Mouse (Mus musculus) c-Kit-positive CD71-negative TER-119-negative erythroid progenitor cells, embryonic 14.5 days (primary cell): Measurements from ENCODE around the gene Defb36.

Source experiments
- DNase-seq: peaks from one replicate; pipeline ENCODE4 v3.0.0-alpha.2; 2013; ENCODE audit warnings: low read depth

Gene Defb36

DNA sequence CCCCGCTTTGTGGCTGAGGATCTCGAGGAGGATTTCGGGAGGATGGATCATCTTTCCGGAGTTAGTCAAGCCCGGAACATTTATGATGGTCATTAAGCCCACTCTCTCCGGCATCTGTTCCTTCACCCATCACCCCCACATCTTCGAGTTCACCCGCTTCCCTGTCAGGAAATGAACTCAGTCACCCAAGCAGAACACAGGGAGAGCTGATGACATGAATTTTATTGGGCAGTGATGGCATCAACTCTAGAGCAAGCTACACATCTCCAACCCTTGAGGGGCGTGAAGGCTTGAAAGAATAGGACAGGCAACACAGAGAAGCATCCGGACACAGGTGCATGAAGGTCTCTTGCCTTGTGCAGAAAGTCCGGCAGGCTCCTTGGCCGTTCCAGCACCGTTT, 18.0 kb downstream of the Defb36 start:
- DNase-seq, result no peak

DNA sequence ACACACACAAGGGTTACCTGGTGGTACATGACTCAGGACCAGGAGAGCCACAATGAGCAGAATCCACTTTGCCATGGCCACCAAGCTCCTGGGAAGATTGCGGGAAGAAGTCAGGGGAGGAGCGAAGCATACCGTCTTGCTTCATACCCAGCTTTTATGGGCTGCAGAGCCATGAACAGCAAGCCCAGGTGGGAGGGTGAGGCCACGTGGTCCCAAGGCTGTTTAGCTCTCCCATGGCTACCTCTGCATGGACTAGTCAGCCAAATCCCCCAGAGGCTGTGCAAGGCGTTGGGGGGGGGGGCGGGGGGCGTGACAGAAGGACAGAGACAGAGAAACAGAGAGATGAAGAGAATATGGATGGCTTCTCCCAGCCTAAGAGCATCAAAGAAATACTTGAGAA, 18.8 kb downstream of the Defb36 start, which contains the start of gene Defb25:
Defb25 (minus strand) TSS at position 101 of the 400 bp plus-strand sequence.
- no peak for DNase-seq

DNA sequence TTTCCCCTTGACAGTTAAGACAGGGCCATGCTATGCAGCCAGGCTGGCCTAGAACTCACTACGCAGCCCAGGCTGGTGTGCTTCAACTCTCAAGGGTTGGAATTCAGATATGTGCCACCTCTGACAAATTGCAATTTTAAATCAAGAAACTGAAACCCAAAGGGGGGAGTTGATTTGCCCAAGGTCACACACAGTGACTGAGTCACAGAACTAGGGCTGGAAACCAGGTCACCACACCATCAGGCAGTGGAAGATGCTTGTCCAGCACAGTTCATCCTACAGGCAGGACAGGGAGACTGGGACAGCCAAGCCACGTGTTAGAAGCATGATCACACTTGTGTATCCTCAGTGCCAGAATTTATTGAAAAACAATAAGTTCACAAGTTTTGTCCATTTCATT, 20.4 kb downstream of the Defb36 start:
- no peak for DNase-seq

DNA sequence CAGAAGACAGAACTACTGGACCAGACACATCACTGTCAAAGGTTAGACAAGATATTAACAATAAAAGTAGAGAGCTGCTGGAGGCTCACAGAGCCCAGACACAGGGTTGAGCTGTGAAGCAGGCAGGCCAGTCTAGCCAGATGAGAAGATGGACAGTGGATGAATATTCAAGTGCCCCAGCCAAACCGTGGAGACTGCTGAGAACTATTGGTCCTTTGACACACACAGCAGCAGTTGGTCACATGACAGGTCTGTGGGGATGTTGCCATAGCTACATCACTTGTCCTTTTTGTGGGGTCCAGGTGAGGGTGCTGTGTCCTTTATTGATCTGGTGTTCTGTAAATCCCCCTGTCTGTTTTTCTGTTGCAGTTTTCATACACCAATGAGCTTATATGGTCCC, 21.1 kb downstream of the Defb36 start:
- DNase-seq, result no peak

DNA sequence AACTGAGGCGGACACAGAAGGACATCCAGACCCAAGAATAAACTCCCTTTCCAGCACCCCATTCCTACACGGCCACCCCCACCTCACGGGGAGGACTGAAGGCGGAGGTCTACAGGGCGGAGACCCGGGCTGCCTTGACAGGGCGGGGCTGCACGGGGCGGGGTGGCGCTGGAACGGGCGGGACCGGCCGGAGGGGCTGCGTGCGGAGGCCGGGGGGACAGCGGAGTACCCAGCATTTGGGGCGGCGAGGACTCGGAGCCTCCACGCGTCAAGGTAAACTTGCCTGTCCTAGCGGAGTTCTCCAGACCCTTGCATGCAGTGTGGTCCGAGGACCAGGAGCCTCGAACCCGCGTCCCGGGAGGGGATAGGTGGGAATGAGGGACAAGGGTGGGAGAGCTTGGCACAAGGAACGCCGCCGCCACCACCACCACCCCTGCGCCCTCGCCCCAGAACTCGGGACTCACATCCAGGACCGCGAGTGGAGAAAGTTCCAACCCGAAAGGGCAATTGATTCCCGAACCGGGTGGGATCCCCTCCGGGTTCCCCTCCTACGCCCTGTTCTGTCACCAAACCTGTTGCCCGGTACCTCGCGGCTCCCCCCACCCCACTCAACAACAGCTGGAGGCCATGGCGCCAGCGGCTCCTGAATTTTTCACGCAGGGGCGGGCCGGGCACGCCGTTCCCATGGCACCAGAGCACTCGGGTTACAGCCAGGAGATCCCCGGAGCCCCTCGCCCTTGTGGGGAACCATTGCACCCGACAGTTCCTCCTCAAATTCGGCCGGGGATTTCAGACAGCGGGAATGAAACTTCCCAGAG, 22.9 kb downstream of the Defb36 start, which contains the start of gene Rem1:
Rem1 (plus strand) TSS at position 178 of the 818 bp plus-strand sequence.
- no peak for DNase-seq

DNA sequence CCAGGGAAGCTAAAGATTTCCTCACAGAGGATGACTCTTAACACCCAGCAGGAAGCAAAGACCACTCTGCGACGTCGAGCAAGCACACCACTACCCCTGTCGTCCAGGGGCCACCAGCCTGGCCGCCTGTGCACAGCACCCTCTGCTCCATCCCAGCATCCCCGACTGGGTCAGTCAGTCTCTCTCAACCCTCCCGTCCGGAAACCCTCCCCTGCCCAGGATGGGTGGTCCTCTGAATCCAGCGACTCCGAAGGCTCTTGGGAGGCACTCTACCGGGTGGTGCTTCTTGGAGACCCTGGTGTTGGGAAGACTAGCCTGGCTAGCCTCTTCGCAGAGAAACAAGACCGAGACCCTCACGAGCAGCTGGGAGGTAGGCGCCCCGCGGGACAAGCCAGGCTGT, 23.9 kb downstream of the Defb36 start:
- DNase-seq, result no peak

DNA sequence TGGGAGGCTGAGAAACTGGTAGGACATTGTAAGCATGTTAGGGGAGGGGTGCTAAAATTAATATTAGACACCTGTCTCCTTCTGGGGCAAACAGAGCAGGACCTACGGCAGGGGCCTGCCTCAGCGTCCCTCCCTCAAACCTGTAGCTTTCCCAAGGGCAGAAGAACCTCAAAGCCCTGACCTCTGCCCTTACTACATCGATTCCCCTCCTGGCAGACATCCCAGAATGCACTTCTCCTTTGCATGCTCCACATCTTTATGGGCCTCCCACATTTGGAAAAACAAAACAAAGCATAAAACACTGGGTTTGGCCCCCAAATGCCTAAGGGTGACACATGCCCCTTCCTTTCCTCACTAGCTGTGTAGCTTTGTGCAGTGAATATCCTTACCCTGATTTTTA, 25.1 kb downstream of the Defb36 start:
- DNase-seq, result no peak

DNA sequence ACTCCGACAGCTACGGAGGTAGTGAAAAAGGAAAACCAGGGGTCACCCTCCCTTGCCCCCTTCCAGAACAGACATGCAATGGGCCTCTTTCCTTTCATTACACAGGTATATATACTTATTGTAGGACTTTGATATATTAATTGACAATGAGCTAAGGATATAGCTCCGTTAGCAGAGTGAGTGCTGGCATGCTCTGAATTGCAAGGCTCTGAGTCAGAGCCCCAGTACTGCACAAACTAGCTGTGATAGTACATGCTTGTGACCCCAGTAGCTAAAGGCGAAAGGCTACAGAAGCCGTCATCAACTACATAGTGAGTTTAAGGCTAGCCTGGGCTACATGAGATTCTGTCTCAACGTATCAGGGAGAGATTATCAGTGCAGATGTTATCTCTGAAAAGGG, 25.8 kb downstream of the Defb36 start:
- DNase-seq, result no peak

DNA sequence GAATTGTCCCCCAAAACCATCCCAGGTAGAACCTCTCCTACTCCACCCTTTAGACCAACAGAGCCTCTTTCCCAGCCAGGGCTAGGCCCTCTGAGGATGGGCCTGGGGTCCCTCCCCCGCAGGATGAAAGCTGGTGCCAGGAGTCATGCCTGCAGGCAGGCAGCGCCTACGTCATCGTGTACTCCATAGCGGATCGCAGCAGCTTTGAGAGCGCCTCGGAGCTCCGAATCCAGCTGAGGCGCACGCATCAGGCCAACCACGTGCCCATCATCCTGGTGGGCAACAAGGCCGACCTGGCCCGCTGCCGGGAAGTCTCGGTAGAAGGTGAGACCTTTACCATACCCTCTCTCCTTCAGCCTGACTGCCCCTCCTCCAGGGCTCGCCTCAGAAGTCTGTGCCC, 29.2 kb downstream of the Defb36 start:
- DNase-seq, result no peak

DNA sequence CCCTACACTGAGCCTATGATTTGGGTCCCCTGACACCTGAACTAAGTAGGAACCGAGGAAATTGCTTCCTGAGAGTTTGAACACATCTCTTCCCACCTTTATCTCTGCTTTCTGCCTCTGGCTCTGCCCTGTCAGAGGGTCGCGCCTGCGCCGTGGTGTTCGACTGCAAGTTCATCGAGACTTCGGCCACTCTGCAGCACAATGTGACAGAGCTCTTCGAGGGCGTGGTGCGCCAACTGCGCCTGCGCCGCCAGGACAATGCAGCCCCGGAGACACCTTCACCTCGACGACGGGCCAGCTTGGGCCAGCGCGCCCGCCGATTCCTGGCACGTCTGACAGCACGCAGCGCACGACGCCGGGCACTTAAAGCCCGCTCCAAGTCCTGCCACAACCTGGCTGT, 30.2 kb downstream of the Defb36 start:
- DNase-seq, result no peak

DNA sequence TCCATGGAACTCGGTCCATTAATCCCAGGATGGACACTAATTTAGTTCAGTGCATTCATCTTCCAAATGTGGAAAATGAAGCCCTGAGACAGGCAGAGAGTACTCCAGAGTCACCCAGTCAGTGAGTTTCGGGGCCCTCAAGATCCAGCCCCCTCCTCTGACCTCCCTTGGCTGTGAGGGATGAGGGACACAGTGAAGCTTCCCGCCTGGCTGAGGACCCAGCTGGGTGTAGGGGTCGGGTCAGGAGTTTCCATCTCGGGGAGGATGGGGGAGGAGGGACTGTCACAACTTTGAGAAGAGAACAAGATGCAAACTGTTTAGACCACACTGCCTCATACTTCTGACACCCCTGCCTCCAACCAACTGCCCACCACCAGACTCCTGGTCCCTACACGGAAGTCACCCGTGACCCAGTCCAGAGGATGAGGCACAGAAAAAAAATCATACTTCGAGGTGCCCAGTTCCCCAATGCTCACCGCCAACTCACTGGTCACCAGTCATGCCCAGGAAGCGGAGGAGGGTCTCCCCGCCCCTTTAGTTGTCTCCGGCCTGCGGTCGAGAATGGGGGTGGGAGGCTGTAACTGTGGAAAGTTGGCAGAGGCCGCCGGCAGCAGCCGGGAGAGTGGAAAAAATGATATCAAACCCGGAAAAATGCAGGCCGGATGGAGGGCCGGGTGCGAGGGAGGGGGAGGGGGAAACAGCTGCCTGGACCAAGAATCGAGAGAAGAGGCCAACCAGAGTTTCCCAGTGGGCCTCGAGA, 32.3 kb downstream of the Defb36 start:
- DNase-seq, result no peak

DNA sequence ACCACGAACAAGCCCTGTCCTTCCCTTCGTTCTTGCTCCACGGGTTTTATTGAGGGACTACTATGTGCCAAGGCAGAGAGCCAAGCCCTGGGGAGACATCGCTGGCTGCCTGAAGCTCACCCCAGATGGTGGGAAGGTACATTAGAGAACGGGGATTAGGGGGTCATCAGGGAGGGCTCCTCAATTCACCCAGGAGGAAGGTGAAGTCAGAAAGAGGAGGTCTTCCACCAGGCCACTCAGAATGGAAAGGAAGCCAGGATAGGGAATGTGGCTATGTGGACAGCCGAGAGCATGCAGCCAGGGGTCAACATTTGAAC, 32.8 kb downstream of the Defb36 start:
- no peak for DNase-seq

DNA sequence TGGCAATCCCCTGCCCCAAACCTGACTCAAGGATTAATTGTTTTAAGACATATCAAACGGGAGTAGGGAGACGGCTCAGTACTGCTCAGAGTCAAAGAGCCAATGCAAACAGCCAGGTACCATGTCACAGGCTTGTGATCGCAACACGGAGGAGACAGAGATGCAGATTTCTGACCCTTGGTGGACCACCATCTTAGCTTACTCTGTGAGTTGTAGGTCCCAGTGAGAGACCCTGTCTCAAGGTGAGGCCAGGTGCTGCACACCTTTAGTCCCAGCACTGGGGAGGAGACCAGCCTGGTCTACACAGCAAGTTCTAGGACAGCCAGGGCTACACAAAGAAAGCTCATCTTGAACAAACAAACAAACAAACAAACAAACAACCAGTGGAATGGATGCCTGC, 33.3 kb downstream of the Defb36 start:
- DNase-seq, result no peak

DNA sequence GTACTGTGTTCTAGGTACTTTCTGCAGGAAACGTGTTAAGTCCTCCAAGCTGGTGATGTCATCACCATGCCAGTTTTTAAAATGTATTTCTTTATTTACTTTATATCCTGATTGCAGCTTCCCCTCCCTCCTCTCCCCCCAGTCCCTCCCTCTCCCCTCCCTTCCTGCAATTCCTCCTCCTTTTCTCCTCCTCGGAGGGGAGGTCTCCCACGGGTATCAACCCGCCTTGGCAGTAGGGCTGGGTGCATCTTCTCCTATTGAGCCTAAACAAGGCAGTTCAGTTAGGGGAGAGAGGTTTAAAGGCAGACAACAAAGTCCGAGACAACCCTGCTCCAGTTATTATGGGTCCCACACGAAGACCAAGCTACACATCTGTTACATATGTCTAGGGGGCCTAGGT, 34.7 kb downstream of the Defb36 start:
- DNase-seq, result no peak

DNA sequence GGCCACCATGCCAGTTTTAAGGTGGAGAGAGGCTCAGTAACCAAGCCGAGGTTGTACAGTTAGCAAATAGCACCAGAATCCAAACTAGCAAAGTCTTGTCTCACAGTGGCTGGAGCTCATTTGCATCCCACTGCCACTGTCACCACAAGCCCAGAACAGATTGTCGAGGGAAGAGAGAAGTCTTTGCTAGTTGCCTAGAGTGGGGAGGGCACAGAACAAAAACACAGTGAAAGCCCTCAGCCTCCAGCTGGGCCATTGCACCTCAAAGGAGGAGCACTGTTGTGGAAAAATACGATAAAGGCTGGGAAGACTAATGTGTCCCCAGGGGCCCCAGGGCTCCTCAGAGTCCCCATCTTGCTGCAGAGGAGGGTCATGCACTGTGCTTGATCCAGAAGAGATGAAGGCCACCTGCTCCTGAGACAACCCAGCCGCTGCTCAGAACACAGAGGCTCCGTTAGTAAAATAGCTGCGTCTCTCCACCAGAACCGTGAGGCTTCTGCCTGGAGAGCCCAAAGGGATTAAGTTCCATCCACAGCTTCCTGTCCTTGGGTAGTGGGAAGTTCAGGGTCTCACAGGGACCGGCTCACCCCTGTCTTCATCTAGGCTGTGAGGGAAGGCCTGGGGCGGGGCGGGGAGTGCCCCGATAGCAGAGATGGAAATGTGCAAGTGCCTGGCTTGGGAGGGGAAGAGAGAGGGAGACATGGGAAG, 35.4 kb downstream of the Defb36 start:
- DNase-seq, result no peak

DNA sequence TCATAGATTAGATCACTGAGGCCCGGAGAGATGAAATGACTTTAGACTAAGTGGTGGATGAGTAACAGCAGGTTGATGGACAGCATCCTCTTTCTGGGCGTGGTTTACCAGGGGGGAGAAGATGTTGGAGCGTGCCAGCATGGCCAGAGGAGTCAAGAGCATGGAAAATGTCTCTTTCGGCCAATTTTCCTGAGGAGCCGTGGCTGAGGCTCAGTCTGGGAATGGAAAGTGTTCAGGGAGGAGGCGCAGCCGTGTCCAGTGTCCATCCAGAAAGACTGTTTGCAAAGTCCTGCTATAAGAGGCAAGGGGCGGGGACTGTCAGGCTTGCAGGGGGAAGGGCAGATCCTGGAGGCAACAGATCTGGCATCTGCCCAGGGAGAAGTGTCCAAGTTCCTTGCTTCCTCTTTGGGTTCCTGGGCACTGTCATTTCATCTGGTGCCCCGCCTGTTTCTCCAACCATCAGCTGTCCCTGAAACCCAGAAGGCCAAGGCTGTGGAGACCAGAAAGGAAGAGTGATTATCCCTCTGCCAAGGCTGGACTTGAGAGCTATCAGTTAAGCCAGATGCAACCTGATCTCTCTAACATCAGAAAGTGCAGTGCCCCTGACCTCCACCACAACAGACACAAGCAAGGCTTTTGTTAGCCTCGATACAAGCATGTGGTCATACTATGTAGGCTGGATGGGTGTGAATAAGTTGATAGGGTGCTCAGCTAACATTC, 48.9 kb downstream of the Defb36 start:
- DNase-seq, result no peak

DNA sequence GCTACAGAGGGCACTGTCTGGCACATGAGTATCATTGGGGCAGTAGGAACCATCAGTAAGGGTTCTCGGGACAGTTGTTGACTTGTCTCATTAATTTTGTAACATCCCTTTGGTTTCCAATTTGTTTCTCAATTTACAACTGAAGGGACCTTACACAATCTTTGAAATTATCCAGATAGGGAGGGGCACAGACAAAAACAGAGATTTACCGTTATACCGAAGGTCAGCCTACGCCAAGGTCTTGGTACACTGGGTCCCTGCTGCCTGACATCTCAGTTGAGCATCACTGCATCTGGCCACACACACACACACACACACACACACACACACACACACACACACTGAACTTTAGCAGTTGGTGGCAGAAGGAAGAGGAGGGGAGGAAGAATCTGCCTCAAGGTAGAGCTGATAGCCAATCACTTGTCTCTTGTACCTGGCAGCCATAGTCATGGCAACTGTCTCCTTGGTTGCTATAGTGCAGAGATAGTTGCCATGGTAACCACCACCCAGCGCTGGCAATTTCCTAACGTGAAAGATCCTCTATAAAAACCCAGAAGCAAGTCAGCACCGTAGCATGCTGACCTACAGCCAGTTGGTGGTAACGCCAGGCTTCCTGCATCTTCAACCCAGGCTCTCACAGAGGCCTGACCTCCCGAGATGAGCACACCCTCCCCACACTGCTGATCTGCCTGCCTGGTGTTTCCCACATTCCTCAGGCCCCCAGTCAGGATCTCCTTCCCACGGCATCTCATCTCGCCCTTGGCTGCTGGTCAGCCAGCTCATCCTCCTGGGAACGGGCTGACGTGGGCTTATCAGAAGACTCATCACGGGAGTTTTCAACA, 50.0 kb downstream of the Defb36 start:
- no peak for DNase-seq

DNA sequence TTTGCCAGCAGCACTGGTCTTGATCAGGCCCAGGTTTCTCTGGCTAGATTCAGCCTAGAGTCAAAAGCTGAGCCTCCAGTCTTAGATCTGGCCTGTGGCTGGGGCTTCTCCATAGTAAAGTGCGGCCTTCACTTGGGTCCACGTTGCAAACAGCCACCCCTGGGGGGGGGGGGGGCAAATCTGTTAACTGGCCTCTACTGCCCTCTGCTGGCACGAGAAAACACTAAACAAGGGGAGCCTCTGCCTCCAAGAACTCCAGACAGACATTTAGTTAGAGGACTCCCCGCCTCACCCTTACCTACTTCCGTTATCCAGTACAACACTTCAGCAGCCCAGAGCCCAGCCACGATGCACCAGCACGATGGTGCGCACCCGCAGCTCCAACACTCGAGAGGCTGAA, 53.3 kb downstream of the Defb36 start:
- no peak for DNase-seq

DNA sequence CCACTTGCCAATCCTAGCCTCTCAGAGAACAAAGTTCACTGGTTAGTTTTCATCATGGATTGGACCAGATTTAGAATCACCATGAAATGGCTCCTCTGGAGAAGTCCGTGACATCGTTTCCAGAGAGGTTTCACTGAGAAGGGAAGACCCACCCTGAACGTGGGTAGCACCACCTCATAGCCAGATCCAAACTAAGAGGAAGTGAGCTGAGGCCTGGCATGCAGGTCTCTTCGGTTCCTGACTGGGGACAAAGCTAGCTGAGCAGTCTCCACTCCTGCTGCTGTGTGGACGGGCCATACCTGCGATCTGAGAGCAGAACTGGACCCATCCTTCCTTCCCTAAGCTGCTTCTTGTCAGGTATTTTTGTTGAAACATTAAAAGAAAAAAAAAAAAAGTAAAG, 57.0 kb downstream of the Defb36 start:
- DNase-seq, result no peak
